Mouse (Mus musculus) left cerebral cortex, adult 2 months (tissue): ENCODE measurements around the gene Usp5. TPM values are rescaled to one million over a fixed set of nuclear protein-coding genes. Genes with fewer than 3 reads are reported as not detected.

ENCODE experiments used
- DNase-seq, 2 experiments: peaks; one replicate each; pipeline ENCODE4 v3.0.0; 2021 to 2022; ENCODE audit warnings: low spot score in 2 of 2, mixed read lengths in 1 of 2; ENCODE audit errors: extremely low spot score in 1 of 2
- H3K27ac ChIP-seq: fragments of 200-600 bp; 2 replicates; pipeline ENCODE4 v1.8.1; 2022
- H3K4me3 ChIP-seq: fragments of 200-600 bp; 2 replicates; pipeline ENCODE4 v1.8.1; 2022
- CTCF ChIP-seq: fragments of 200-600 bp; IDR thresholded peaks from 2 replicates; pipeline ENCODE4 v1.8.1; 2022; ENCODE audit warnings: antibody characterized with exemption, mild to moderate bottlenecking, moderate library complexity
- intact Hi-C: fragments of 180-260 bp; cut with DNase I; formaldehyde crosslinking; loops from one replicate; pipeline ENCODE4 v1.15.1; 2025
- total RNA-seq, 2 experiments: library from RNA; stranded (reverse); gene quantifications; 2 replicates each; pipeline ENCODE4 v1.2.3; 2021

Gene Usp5
- total RNA-seq, 2 experiments from 2014 or later, result 184 to 190 TPM

DNA sequence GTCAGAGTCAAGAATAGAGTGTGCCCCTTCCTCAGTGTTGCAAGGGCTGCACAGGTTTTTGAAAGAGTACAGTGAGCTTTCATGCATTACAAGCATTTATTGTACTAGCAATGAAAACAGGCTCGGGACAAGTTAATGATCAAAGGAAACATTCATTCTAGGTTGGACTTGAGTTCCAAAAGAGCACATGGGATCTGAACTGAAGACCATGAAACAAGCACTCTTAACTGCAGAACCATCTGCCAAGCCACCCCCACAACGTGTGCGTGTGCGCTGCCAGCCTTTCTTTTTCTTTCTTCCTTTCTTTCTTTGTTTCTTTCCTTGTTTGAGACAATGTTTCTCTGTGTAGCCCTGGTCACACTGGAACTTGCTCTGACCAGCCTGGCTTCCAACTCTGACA, 33.5 kb downstream of the Usp5 start:
- no peak for DNase-seq
- no peak overlapping the region for H3K4me3 ChIP-seq
- intact Hi-C loops, result loop anchor here (1.0 kb wide), 1 partner anchor 9 kb away; no protein-coding TSS in a partner anchor
- H3K27ac ChIP-seq, result no peak overlapping the region
- no peak for TF ChIP-seq CTCF

DNA sequence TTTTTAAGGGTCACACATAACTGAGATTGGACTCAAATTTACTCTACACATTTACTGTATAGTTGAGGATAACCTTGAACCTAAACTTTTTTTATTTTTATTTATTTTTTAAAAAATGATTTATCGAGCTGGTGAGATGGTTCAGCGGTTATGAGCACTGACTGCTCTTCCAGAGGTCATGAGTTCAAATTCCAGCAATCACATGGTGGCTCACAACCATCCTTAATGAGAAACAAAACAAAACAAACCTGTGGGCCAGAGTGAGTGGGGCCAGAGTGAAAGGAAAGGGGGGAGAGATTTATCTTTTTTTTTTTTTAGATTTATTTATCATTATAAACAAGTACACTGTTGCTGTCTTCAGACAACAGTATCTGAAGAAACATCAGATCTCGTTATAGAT, 37.4 kb downstream of the Usp5 start:
- Histone ChIP-seq H3K4me3 (no peak overlapping the region), H3K27ac (no peak overlapping the region)
- no peak for TF ChIP-seq CTCF
- intact Hi-C loops, result loop anchor here (2.0 kb wide), 1 partner anchor 13 kb away; no protein-coding TSS in a partner anchor
- no peak for DNase-seq

DNA sequence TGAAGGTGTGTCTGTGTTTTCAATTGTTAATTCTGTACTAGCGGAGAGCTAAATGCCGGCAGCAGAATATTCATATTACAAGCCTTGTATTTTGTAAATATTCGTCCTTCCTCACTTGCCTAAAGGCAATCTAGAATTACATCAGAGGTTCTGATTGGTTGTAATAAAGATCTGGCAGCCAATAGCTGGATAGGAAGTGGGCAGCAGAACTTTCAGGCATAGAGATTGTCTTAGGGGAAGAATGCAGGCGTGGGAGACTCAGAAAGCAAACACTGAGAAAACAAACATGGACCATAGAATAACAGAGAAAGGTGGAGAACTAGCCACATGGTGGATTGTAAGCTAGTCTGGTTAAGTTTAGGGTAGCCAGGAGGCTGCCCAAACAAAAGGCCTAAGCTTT, 39.2 kb downstream of the Usp5 start:
- DNase-seq, result no peak
- intact Hi-C loops, result loop anchor here (2.0 kb wide), 1 partner anchor 15 kb away; no protein-coding TSS in a partner anchor
- TF ChIP-seq CTCF, result no peak
- Histone ChIP-seq H3K27ac (no peak overlapping the region), H3K4me3 (no peak overlapping the region)

DNA sequence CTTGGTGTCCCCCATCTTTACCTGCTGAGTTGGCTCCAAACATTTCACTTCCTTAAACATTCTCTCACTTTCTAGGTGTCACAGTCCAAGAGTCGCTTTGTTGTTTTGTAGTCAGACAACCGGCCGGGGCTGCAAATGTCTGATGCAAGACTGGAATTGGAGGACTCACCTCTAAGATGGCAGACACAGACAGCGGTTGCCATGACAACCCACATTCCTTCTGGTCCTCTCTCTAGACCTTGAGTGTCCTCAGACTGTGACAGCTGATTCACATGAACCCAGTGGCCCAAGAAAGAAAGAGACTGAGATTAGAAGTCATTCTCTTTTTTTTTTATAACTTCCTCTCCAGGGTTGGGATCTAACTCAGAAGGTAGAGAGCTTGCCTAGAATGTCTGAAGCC, 39.8 kb downstream of the Usp5 start:
- Histone ChIP-seq H3K4me3 (no peak overlapping the region), H3K27ac (no peak overlapping the region)
- no peak for TF ChIP-seq CTCF
- intact Hi-C loops, result no loop called here
- no peak for DNase-seq

DNA sequence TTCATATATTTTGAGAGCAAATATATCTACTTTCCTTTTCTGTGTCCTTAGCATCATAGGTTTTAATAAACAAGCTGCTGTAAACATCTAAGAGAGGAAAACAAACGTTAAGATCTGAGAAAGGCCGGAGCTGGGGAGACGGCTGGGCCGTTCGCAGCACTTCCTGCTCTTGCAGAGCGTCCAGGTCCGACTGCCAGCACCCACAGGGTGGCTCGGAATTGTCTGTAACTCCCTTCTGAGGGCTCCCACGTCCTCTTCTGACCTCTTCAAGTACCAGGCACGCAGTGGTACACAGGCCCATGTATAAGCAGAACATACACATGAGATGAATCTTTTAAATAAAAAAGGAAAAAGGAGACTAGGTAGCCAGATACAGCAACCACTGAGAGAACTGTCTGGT, 41.6 kb downstream of the Usp5 start:
- no peak for TF ChIP-seq CTCF
- no peak for DNase-seq
- Histone ChIP-seq H3K4me3 (no peak overlapping the region), H3K27ac (no peak overlapping the region)
- intact Hi-C loops, result no loop called here

DNA sequence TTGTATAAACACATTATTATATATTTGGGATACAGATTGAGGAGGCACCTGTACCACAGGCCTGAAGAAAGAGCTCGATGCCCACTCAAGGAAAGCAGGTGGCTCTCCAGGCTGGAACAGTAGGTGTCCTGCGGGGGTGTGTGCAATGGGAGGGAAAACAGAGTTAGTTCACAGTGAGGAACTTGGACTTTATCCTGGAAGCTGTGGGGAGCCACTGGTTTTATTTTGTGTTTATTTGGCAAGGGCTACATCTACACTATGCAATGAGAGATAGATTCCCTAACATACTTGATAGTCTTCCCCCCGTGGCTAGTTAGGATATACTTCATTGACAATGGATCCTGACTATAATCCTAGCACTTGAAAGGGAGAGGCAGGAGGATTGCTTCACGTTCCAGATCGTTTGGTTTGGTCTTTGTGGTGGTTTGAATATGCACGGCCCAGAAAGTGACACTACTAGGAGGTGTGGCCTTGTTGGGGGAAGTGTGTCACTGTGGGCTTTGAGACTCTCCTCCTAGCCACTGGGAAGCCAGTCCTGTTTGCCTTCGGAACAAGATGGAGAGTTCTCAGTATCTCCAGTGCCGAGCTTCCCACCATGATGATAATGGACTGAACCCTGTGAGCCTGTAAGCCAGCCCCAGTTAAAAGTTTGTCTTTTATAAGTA, 42.4 kb downstream of the Usp5 start:
- intact Hi-C loops, result no loop called here

DNA sequence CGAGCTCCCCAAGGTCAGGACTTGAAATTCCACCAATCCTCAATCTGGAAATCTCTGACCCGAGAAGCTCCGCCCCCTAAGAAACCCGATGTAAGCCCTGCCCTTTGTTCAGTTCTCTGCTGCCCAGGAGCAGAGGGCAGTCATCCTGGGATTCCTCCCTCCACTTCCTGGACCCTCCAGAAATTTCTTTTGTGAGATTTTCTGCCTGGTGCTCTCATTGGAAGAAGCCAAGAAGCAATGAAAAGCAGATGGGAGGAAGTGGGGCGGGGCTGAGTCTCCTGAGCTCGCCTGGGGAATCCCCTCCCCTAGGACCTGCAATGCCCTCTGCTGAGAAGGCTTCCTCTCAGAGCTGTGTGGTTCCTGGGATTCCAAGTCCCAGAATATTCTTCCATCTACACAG, 46.8 kb downstream of the Usp5 start:
- intact Hi-C loops, result no loop called here
- TF ChIP-seq CTCF, result no peak
- no peak for DNase-seq
- no peak overlapping the region for H3K27ac ChIP-seq
- H3K4me3 ChIP-seq, result no peak overlapping the region

More for the DNA sequence above, 42.4 kb downstream of the Usp5 start:
- Histone ChIP-seq H3K27ac (no peak overlapping the region), H3K4me3 (no peak overlapping the region)
- no peak for DNase-seq
- no peak for TF ChIP-seq CTCF

DNA sequence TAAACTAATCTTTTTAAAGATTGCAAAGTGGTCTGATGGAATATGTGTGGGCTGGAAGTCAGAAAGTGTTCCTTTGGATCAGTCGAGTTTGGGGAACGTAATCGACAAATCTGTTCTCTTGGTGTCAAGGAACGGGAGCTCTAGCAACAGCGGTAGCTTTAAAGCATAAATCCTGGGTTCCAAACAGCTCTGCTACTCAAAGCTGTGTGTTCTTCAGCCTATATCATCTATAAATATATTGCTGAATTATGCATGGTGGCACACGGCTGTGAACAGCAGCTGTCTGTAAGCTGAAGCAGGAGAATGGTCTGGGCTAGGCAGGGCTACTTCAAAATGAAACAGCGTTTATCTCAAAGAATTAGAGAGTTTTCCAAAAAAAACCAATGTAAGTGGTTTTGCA, 48.4 kb downstream of the Usp5 start:
- Histone ChIP-seq H3K27ac (no peak overlapping the region), H3K4me3 (no peak overlapping the region)
- no peak for TF ChIP-seq CTCF
- DNase-seq, result no peak
- intact Hi-C loops, result no loop called here

DNA sequence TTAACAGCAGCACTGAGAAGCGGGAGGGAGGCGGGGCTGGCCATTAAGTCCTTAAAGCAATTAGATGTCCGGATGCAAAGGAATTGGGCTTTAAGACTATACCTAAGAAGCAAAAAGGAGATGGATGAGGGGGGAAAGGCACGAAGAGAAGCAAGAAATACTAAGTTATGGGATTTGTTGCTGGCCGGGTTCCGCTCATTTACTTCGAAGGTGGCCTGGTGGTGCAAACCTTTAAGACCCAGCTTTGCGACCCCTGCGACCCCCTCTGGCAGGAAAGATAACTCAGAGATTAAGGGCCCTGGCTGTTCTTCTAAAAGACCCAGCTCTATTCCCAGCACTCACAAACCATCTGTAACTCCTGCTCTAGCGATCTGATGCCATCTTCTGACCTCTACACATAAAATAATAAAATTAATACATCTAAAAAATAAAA, 49.3 kb downstream of the Usp5 start:
- H3K4me3 ChIP-seq, result peak overlapping the region; percentile 36
- intact Hi-C loops, result no loop called here
- TF ChIP-seq CTCF, result no peak

DNA sequence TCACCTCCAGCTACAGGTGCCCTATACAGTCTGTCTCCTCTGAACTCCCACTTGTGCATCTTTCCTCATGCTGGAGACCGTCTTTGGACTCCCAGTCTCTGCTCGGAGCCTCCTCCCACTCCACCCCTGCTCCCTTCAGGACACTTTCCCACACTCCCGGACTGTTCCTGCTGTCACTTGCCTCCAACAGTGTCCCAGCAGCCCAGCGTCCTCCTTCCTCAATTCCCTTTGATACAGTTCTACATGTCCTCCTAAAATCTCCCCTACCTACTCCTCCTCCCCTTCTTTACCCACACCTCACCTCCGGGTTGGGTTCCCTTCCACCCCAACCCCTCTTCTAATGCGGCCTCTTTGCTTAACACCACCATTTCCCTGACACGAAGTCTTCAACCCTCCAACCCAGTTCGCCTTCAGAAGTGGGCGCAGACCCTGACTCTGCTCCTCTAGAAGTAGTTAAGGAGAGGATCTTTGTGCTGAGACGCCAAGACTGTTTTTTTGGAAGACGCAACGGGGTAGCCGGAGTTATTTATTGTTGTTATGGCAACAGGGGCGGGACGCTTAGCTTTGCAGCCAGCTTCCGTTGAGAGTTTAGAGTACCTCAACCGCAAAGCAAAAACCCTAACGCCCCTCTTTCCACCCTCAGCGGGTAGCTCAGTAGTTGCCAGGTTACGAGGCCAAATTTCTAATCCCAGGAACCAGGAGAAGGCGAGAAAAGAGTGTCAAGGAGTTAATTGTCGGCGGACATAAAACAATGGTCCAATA, 49.9 kb downstream of the Usp5 start, which contains the start of gene Lrrc23:
Gene Lrrc23, minus strand, starts transcription at position 506 of the 762 bp plus-strand sequence.
- peak in 1 of 2 experiments; percentile 36 for DNase-seq
- peak within 1 kb of the TSS; percentile 36 for H3K4me3 ChIP-seq
- TF ChIP-seq CTCF, result no peak
- intact Hi-C loops, result no loop called here
- 0 out of 2 replicates have a peak within 1 kb of the TSS, but pooled peaks have one; percentile 44 for H3K27ac ChIP-seq

More for the DNA sequence above, 49.3 kb downstream of the Usp5 start:
- H3K27ac ChIP-seq, result no peak overlapping the region
- no peak for DNase-seq

DNA sequence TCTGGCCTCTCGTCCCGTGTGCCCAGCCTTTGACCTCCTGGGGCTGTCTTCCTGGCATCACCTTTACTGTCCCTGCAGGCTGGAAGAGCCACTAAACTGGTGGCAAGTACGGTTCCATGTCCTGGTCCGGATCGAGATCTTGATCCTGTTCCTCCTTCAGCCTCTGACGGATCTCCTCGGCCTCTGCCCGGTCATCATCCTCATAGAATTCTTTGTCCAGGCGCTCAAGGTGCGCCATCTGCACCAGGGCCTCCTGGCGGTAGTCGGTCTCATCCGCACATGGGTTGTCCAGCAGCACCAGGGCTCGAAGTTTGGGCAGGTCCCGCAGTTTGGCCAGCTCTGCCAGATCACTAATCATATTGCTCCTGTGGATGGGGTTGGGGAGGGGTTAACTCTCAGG, 58.8 kb downstream of the Usp5 start:
- Histone ChIP-seq H3K27ac (no peak overlapping the region), H3K4me3 (no peak overlapping the region)
- no peak for TF ChIP-seq CTCF
- DNase-seq, result no peak
- intact Hi-C loops, result no loop called here

DNA sequence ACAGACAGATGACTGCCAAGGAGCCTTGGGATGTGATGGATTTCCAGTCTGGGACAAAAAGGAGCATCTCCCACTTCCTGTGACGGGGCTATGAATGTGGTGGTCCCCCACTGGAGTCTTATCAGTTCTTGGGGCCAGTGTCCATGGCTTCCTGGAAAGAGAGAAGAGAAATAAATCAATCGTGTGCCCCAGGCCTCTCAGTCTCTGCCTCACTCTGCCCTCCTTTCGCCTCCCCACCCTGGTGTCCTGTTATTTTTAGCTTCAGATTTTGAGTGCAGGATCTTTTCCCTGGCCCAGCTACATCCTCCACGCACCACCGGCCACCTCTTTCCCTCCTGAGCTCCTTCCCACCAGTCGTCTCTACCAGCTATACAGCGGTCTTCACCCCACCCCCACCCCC, 59.3 kb downstream of the Usp5 start:
- intact Hi-C loops, result no loop called here
- TF ChIP-seq CTCF, result no peak
- peak overlapping the region; percentile 79 for H3K4me3 ChIP-seq
- no peak for DNase-seq
- H3K27ac ChIP-seq, result peak overlapping the region; percentile 97
